ENCODE assay signal across 24 mouse cellular contexts in genomic region chr9:50861119-50861839, GRCm38 (mm10). TPM values are rescaled to one million over a fixed set of nuclear protein-coding genes. Genes with fewer than 3 reads are reported as not detected.
DNase-seq lines count a peak whose midpoint lies in the region; ATAC-seq and TF ChIP-seq lines count a peak whose summit lies in the region.
"Had no signal": no experiment of that assay in that cellular context is flagged by ENCODE, and none has a peak within 500 bp of the region (broad histone marks: within the 10 kb centered on the region; RNA-seq: fewer than 3 reads in every experiment).

No protein-coding gene starts in this region.

- H3K27ac ChIP-seq in forebrain, embryonic 15.5 days (replicated peaks): peak overlapping the region; percentile 85
- no peak overlapping the region for H3K27ac ChIP-seq in forebrain, embryonic 11.5 days (ENCODE audit: low read depth, low read length)
- H3K27ac ChIP-seq in forebrain, postnatal 0 days (ENCODE audit: low read depth, low read length): 0 out of 2 replicates have a peak overlapping the region, but pooled peaks have one; percentile 36
- H3K27ac ChIP-seq: embryonic facial prominence, embryonic 12.5 days; hindbrain, embryonic 14.5 days; limb, embryonic 10.5 days had no signal

- no peak for DNase-seq in forebrain, embryonic 11.5 days (ENCODE audit: low spot score)
- DNase-seq in brain, embryonic 14.5 days (ENCODE audit: low read depth): peak; percentile 87
- peak; percentile 93 for DNase-seq in cerebellum, adult 9-10 months
- DNase-seq in forebrain, postnatal 0 days: peak; percentile 74
- no peak for DNase-seq in heart, postnatal 36 days
- DNase-seq in adrenal gland, postnatal 10 days: no peak
- DNase-seq: heart, postnatal 10 days; kidney, postnatal 36 days; liver, postnatal 0 days; lung, postnatal 14 days; midbrain, embryonic 14.5 days; right cerebral cortex, postnatal 14 days; spleen, adult 18-20 months; thymus, postnatal 36 days had no signal

- TF ChIP-seq CTCF in brain, embryonic 14.5 days (IDR thresholded peaks at IDR 0.05; ENCODE audit: borderline replicate concordance, extremely low read depth, insufficient read depth, insufficient read length): no peak
- no peak for TF ChIP-seq CTCF in forebrain, postnatal 0 days (IDR thresholded peaks at IDR 0.05; ENCODE audit: low read depth)

- intact Hi-C loops in heart, postnatal 36 days (cut with DNase I): no loop called here

- TF ChIP-seq POLR2A in brain, embryonic 14.5 days (IDR thresholded peaks at IDR 0.05; ENCODE audit: borderline replicate concordance, extremely low read depth, insufficient read depth, insufficient read length, poor library complexity, severe bottlenecking): no peak

- no peaks in the 10 kb centered on the region for H3K27me3 ChIP-seq in forebrain, embryonic 15.5 days
- H3K27me3 ChIP-seq in forebrain, embryonic 11.5 days (ENCODE audit: control insufficient read depth, insufficient read depth, low read length): no peaks in the 10 kb centered on the region
- H3K27me3 ChIP-seq in forebrain, postnatal 0 days (ENCODE audit: insufficient read depth, low read length): no peaks in the 10 kb centered on the region
- H3K27me3 ChIP-seq: CH12.LX; embryonic facial prominence, embryonic 12.5 days; megakaryocyte, embryonic 14.5 days had no signal

- no peak overlapping the region for H3K4me3 ChIP-seq in forebrain, embryonic 15.5 days
- no peak overlapping the region for H3K4me3 ChIP-seq in forebrain, embryonic 11.5 days (ENCODE audit: low read depth, low read length)
- no peak overlapping the region for H3K4me3 ChIP-seq in forebrain, postnatal 0 days (ENCODE audit: low read depth, low read length)
- H3K4me3 ChIP-seq: embryonic facial prominence, embryonic 12.5 days; erythroblast, embryonic 14.5 days; limb, embryonic 10.5 days; megakaryocyte, embryonic 14.5 days had no signal

- H3K9ac ChIP-seq in forebrain, embryonic 15.5 days (replicated peaks): no peak overlapping the region
- no peak overlapping the region for H3K9ac ChIP-seq in forebrain, embryonic 11.5 days (ENCODE audit: low read length)
- H3K9ac ChIP-seq in forebrain, postnatal 0 days: no peak overlapping the region
- H3K9ac ChIP-seq: embryonic facial prominence, embryonic 12.5 days; hindbrain, embryonic 14.5 days; liver, postnatal 0 days had no signal

- ATAC-seq in forebrain, embryonic 15.5 days (replicated peaks): peak; percentile 27; the same call in 1 of the 2 replicates
- ATAC-seq in forebrain, embryonic 11.5 days (replicated peaks; ENCODE audit: low FRiP score): no peak
- peak; percentile 28; the same call in 1 of the 2 replicates for ATAC-seq in forebrain, postnatal 0 days
- no peak for ATAC-seq in erythroid progenitor cell, adult 5-6 weeks (replicated peaks; ENCODE audit: low FRiP score, poor library complexity, severe bottlenecking)
- ATAC-seq: intestine, embryonic 16.5 days; liver, postnatal 0 days had no signal

- H3K4me2 ChIP-seq in forebrain, embryonic 15.5 days (replicated peaks): 0 out of 2 replicates have a peak overlapping the region, but pooled peaks have one; percentile 13
- H3K4me2 ChIP-seq in forebrain, embryonic 11.5 days (ENCODE audit: low read depth, low read length, severe bottlenecking): no peak overlapping the region
- H3K4me2 ChIP-seq in forebrain, postnatal 0 days (ENCODE audit: low read depth): no peak overlapping the region
- H3K4me2 ChIP-seq: embryonic facial prominence, embryonic 12.5 days; heart, embryonic 11.5 days; hindbrain, embryonic 14.5 days had no signal

- no peaks in the 10 kb centered on the region for H3K9me3 ChIP-seq in forebrain, embryonic 15.5 days
- H3K9me3 ChIP-seq in forebrain, embryonic 11.5 days (ENCODE audit: control insufficient read depth, low read length): no peaks in the 10 kb centered on the region
- H3K9me3 ChIP-seq in forebrain, postnatal 0 days (ENCODE audit: low read length): no peaks in the 10 kb centered on the region
- H3K9me3 ChIP-seq: embryonic facial prominence, embryonic 12.5 days; limb, embryonic 10.5 days; megakaryocyte, embryonic 14.5 days had no signal

- 64% methylated on average over 18 of the region's 18 CpGs for WGBS in forebrain, embryonic 15.5 days
- 96% methylated on average over 18 of the region's 18 CpGs for WGBS in forebrain, embryonic 11.5 days
- WGBS in forebrain, postnatal 0 days: 64% methylated on average over 18 of the region's 18 CpGs

- H3K36me3 ChIP-seq in forebrain, embryonic 15.5 days: peaks cover 43% of the 10 kb centered on the region
- H3K36me3 ChIP-seq in forebrain, embryonic 11.5 days (ENCODE audit: control insufficient read depth, insufficient read depth, low read length): peaks cover 9% of the 10 kb centered on the region
- H3K36me3 ChIP-seq in forebrain, postnatal 0 days (ENCODE audit: insufficient read depth): peaks cover 35% of the 10 kb centered on the region

- peaks cover 36% of the 10 kb centered on the region for H3K4me1 ChIP-seq in forebrain, embryonic 15.5 days
- no peaks in the 10 kb centered on the region for H3K4me1 ChIP-seq in forebrain, embryonic 11.5 days (replicated peaks; ENCODE audit: control insufficient read depth, insufficient read depth, low read length)
- 0 out of 2 replicates have a peak, but pooled peaks cover 4% of the 10 kb centered on the region for H3K4me1 ChIP-seq in forebrain, postnatal 0 days (ENCODE audit: insufficient read depth)

RNA-seq across cellular contexts. Expression of gene Ppp2r1b, which starts 16.2 kb away (rescaled TPM):
- polyA plus RNA-seq in forebrain, embryonic 15.5 days (2015; fragmentation: Nextera tagmentation; extraction: Ambion mirVana): 89.6 and 95.9 TPM in 2 replicates
- 125 and 132 TPM in 2 replicates for polyA plus RNA-seq in forebrain, embryonic 11.5 days (2014; fragmentation: Nextera tagmentation; extraction: Ambion mirVana)
- 32.2 and 38.5 TPM in 2 replicates for polyA plus RNA-seq in brain, embryonic 14.5 days (2012; rRNA removed)
- total RNA-seq in forebrain, postnatal 0 days (2014; rRNA removed): 15.2 and 26.0 TPM in 2 replicates
- polyA plus RNA-seq in forebrain, postnatal 0 days (2015; fragmentation: Nextera tagmentation; extraction: Ambion mirVana): 26.1 and 29.8 TPM in 2 replicates
- total RNA-seq in heart, postnatal 36 days (2021): 10 to 100 TPM; 11.4 to 12.5 TPM
- 88.0 and 88.3 TPM in 2 replicates for total RNA-seq in erythroid progenitor cell, adult 5-6 weeks (2015; ENCODE audit: low replicate concordance)
- 87.7 and 116 TPM in 2 replicates for total RNA-seq in erythroid progenitor cell, adult 5-6 weeks (2017; ENCODE audit: low replicate concordance)
- total RNA-seq in adrenal gland, postnatal 10 days (2021): 10 to 100 TPM; 35.1 to 36.5 TPM

Comparison
In these comparisons a context has a peak if more than half of its experiments do, and no peak if none do; other contexts are left out.
1. ATAC-seq: peak in forebrain, embryonic 15.5 days (single experiment) and forebrain, postnatal 0 days (single experiment); none in forebrain, embryonic 11.5 days (single experiment) and erythroid progenitor cell, adult 5-6 weeks (single experiment).
2. DNase-seq: peak in brain, embryonic 14.5 days (single experiment), cerebellum, adult 9-10 months (single experiment) and forebrain, postnatal 0 days (single experiment); none in forebrain, embryonic 11.5 days (single experiment), heart, postnatal 36 days (0 of 2) and adrenal gland, postnatal 10 days (single experiment).